Mouse (Mus musculus) central nervous system, embryonic 18 days (tissue): ENCODE data around the gene Slc46a2. TPM values are rescaled to one million over a fixed set of nuclear protein-coding genes. Genes with fewer than 3 reads are reported as not detected.

Experiments
- polyA plus RNA-seq: library from polyadenylated mRNA; depleted of rRNA; stranded (reverse); fragments of >200 nt; gene quantifications from 2 replicates; pipeline ENCODE4 v1.2.3, GENCODE M21; 2012; rRNA removed

The Slc46a2 gene
- polyA plus RNA-seq = not detected in 2 replicates

GRCm38 (mm10) chr4:59914608-59915403 lies at the start of gene Slc46a2:
TSS of gene Slc46a2 (minus strand) at chr4:59915056.

GRCm38 (mm10) chr4:59963405-59964344 lies 48.8 kb upstream of the Slc46a2 start, which contains the start of gene Mup6:
TSS of gene Mup6 (plus strand) at chr4:59964294.

GRCm38 (mm10) chr4:59960610-59961009 lies 45.8 kb upstream of the Slc46a2 start, which contains the start of gene Mup4:
TSS of gene Mup4 (minus strand) at chr4:59960710.

Other genes starting within 250 kb of the Slc46a2 start
- gene Inip, start 113.5 kb downstream of the Slc46a2 start, polyA plus RNA-seq = 27.4 and 28.7 TPM in 2 replicates
- gene Snx30, start 109.2 kb downstream of the Slc46a2 start, polyA plus RNA-seq = 12.8 and 13.5 TPM in 2 replicates
- not detected in 2 replicates for gene Mup4, start 45.7 kb upstream of the Slc46a2 start, polyA plus RNA-seq
- gene Mup6, start 49.2 kb upstream of the Slc46a2 start, polyA plus RNA-seq = not detected in 2 replicates
- not detected in 2 replicates for gene Mup7, start 155.4 kb upstream of the Slc46a2 start, polyA plus RNA-seq
- gene Mup2, start 239.2 kb upstream of the Slc46a2 start, polyA plus RNA-seq = not detected in 2 replicates